Mouse (Mus musculus): ENCODE data around the gene Gpr119. TPM values are rescaled to one million over a fixed set of nuclear protein-coding genes. Genes with fewer than 3 reads are reported as not detected.
A peak's percentile ranks its signal among the peaks of the same experiment; 100 is the strongest.

Gene Gpr119
- polyA plus RNA-seq, 1 experiment from 2014 or later: not detected

DNA sequence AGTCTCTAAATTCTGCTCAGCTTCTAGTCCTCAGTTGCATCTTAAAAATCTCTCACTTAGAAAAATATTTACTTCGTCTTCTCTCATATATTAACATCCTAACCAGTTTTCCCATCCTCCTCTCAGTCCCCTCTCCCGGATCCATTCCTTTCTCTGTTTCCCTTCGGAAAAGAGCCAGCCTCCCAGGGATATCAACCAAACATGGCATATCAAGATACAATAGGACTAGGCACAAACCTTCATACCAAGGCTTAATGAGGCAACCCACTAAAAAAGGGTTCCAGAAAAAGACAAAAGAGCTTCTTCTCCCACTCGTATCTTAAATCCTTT is 51.3 kb downstream of the Gpr119 start:
- Histone ChIP-seq H3K4me2 (peak overlapping the region; percentile 54), H3K4me1 (ENCODE audit: insufficient read depth) (no peaks in the 10 kb centered on the region), H3K36me3 (ENCODE audit: insufficient read depth) (no peaks in the 10 kb centered on the region), H3K27ac (ENCODE audit: low read depth) (peak overlapping the region; percentile 86), H3K4me3 (ENCODE audit: low read depth, low read length) (peak overlapping the region; percentile 54), H3K9me3 (ENCODE audit: low read depth, low read length) (no peaks in the 10 kb centered on the region), H3K9ac (peak overlapping the region; percentile 34), H3K27me3 (ENCODE audit: insufficient read depth, low read length) (no peaks in the 10 kb centered on the region)
- DNase-seq (no peak), ATAC-seq (ENCODE audit: insufficient read depth) (no peak; the same call in 1 of the 2 replicates)
- 8% methylated on average over 4 of the region's 4 CpGs for WGBS
- TF ChIP-seq CTCF (IDR thresholded peaks at IDR 0.05; ENCODE audit: low read depth): no peak

Small RNAs within 50 kb of the gene (microRNA-seq; reads per million reads assigned to microRNA genes)
- gene Gm27828 (ENCODE audit: borderline number of aligned reads): not detected

Other genes with a start within 250 kb of the Gpr119 start
- gene Elf4, start 211.3 kb downstream of the Gpr119 start, polyA plus RNA-seq (2014; fragmentation: Nextera tagmentation; extraction: Ambion mirVana): 9.6 and 10.5 TPM in 2 replicates
- 58.2 and 68.0 TPM in 2 replicates for gene Aifm1, start 160.9 kb downstream of the Gpr119 start, polyA plus RNA-seq (2014; fragmentation: Nextera tagmentation; extraction: Ambion mirVana)
- gene Rab33a, start 155.2 kb downstream of the Gpr119 start, polyA plus RNA-seq (2014; fragmentation: Nextera tagmentation; extraction: Ambion mirVana): 1.7 and 1.9 TPM in 2 replicates
- gene Zfp280c, start 80.0 kb downstream of the Gpr119 start, polyA plus RNA-seq (2014; fragmentation: Nextera tagmentation; extraction: Ambion mirVana): 16.3 and 16.4 TPM in 2 replicates
- 11.3 and 14.1 TPM in 2 replicates for gene Slc25a14, start 51.1 kb downstream of the Gpr119 start, polyA plus RNA-seq (2014; fragmentation: Nextera tagmentation; extraction: Ambion mirVana)
- 21.9 and 27.6 TPM in 2 replicates for gene Rbmx2, start 20.5 kb upstream of the Gpr119 start, polyA plus RNA-seq (2014; fragmentation: Nextera tagmentation; extraction: Ambion mirVana)
- gene Gm595, start 203.2 kb upstream of the Gpr119 start, polyA plus RNA-seq (2014; fragmentation: Nextera tagmentation; extraction: Ambion mirVana): not detected in 2 replicates